Mouse (Mus musculus): ENCODE measurements at regions not wholly inside any gene's neighbourhood (a gene's known extent, or its start where the extent isn't known, plus 50 kb on each side); places are given as distances from the start of the nearest gene placed in this dataset.
"Not testable (repeated sequence)": the region's sequence is repeated elsewhere in the genome, so short reads cannot be mapped to it uniquely, and the experiment has no call there.

DNA sequence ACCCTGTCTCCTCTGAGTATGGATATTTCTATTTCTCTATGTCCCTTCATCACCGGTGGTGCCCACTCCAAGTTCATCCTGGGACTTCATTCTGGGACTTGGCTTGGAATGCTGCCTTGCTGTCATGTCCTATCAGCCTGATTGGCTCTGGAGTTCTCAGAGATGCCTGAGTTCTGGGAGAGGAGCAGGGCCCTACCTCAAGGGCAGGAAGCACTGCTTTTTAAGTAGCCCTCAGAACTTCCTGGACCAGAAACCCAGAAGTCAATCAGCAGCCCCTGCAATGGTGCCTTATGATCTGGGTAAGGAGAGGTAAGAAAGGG lies 228.2 kb upstream of the Zfp703 start:
- Histone ChIP-seq H3K4me1 (peaks cover 26% of the 10 kb centered on the region), H3K27me3 (no peaks in the 10 kb centered on the region), H3K9ac (no peak overlapping the region), H3K4me2 (replicated peaks) (no peak overlapping the region), H3K9me3 (no peaks in the 10 kb centered on the region), H3K36me3 (no peaks in the 10 kb centered on the region), H3K4me3 (no peak overlapping the region), H3K27ac (no peak overlapping the region)
- WGBS, result 67% methylated on average over 1 of the region's 1 CpGs
- no peak for ATAC-seq (ENCODE audit: insufficient number of reproducible peaks, insufficient read depth, low FRiP score, low TSS enrichment)

DNA sequence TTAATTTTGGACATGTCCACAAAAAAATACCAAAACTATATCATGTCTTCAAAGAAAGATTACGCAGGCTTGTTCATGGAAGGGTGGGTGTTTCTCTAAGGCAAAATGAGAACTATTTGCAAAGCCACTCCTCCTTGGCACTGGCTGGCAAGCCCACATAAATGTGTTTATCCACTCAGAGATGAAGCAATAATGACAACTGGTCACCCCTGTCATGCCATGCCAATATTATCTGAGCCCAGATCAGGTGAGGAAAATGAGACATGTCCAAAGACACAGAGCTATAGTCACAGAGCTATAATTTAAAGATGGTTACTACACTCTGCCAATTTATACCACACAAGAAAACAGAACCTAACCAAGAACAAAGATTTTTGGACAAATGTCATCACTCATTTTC lies 227.0 kb upstream of the Zfp703 start:
- H3K4me1 ChIP-seq, result peaks cover 26% of the 10 kb centered on the region
- no peaks in the 10 kb centered on the region for H3K36me3 ChIP-seq
- H3K4me2 ChIP-seq (replicated peaks), result no peak overlapping the region
- H3K9ac ChIP-seq, result no peak overlapping the region
- no peaks in the 10 kb centered on the region for H3K9me3 ChIP-seq
- 96% methylated on average over 1 of the region's 1 CpGs for WGBS
- H3K27me3 ChIP-seq, result no peaks in the 10 kb centered on the region
- H3K27ac ChIP-seq, result no peak overlapping the region
- no peak for ATAC-seq (ENCODE audit: insufficient number of reproducible peaks, insufficient read depth, low FRiP score, low TSS enrichment)
- H3K4me3 ChIP-seq, result no peak overlapping the region

DNA sequence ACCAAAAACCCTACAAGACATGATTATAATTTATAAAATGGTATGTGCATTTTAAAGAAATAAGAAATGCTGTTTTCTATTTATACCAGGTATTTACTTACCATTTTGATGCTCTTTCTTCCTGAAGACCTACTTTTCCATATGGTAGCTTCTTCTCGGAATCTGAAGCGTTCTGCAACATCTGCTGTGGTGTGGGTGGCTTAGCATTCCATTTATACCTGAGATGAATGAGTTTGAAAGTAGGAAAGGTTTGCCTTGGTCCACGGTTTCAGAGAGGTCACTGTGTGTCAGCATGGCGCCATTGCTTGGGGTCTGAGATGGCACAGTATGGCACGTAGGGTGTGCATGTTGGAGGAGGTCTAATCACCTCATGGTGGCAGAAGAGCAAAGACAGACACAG lies 225.5 kb upstream of the Zfp703 start:
- 86% methylated on average over 5 of the region's 5 CpGs for WGBS
- H3K9ac ChIP-seq, result no peak overlapping the region
- no peaks in the 10 kb centered on the region for H3K27me3 ChIP-seq
- no peak overlapping the region for H3K27ac ChIP-seq
- no peak for ATAC-seq (ENCODE audit: insufficient number of reproducible peaks, insufficient read depth, low FRiP score, low TSS enrichment)
- peaks cover 26% of the 10 kb centered on the region for H3K4me1 ChIP-seq
- no peak overlapping the region for H3K4me2 ChIP-seq (replicated peaks)
- no peaks in the 10 kb centered on the region for H3K36me3 ChIP-seq
- H3K4me3 ChIP-seq, result no peak overlapping the region
- H3K9me3 ChIP-seq, result no peaks in the 10 kb centered on the region

DNA sequence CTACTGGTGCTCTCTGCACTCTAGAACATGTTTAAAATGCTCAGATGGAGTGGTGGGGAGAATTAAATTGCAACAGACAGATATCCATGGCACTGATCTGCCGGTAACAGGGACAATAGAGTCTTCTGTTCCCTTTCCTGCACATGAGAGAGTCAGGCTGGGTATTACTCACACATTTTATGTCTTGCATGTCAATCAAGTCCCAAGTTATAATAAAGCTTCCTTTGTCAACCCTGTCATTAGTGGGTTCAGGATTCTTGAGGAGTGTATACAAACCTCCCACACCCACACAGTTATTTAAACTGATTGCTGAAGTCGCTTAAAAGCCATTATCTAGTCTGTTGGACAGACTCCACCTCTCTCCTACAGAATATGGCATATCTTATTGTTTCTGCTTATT lies 220.7 kb upstream of the Zfp703 start:
- 28% methylated on average over 2 of the region's 2 CpGs for WGBS
- Histone ChIP-seq H3K27ac (no peak overlapping the region), H3K36me3 (no peaks in the 10 kb centered on the region), H3K27me3 (no peaks in the 10 kb centered on the region), H3K4me3 (no peak overlapping the region), H3K4me1 (no peaks in the 10 kb centered on the region), H3K9me3 (no peaks in the 10 kb centered on the region), H3K4me2 (replicated peaks) (no peak overlapping the region), H3K9ac (no peak overlapping the region)
- no peak for ATAC-seq (ENCODE audit: insufficient number of reproducible peaks, insufficient read depth, low FRiP score, low TSS enrichment)

DNA sequence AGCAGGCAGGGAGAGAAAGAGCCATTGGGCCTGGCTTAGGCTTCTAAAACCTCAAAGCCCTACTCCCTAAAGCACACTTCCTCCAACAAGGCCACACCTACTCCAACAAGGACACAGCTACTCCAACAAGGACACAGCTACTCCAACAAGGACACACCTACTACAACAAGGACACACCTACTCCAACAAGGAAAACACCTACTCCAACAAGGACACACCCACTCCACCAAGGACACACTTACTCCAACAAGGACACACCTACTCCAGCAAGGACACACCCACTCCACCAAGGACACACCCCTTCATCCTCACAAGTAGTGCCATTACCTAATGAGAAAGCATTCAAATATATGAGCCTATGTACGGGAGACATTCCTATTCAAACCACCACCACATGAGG lies 216.4 kb upstream of the Zfp703 start:
- H3K4me2 ChIP-seq (replicated peaks), result no peak overlapping the region
- H3K4me3 ChIP-seq, result no peak overlapping the region
- no peak overlapping the region for H3K27ac ChIP-seq
- no peaks in the 10 kb centered on the region for H3K36me3 ChIP-seq
- 90% methylated on average over 1 of the region's 1 CpGs for WGBS
- H3K27me3 ChIP-seq, result no peaks in the 10 kb centered on the region
- ATAC-seq (ENCODE audit: insufficient number of reproducible peaks, insufficient read depth, low FRiP score, low TSS enrichment), result no peak
- no peaks in the 10 kb centered on the region for H3K9me3 ChIP-seq
- no peaks in the 10 kb centered on the region for H3K4me1 ChIP-seq
- no peak overlapping the region for H3K9ac ChIP-seq

DNA sequence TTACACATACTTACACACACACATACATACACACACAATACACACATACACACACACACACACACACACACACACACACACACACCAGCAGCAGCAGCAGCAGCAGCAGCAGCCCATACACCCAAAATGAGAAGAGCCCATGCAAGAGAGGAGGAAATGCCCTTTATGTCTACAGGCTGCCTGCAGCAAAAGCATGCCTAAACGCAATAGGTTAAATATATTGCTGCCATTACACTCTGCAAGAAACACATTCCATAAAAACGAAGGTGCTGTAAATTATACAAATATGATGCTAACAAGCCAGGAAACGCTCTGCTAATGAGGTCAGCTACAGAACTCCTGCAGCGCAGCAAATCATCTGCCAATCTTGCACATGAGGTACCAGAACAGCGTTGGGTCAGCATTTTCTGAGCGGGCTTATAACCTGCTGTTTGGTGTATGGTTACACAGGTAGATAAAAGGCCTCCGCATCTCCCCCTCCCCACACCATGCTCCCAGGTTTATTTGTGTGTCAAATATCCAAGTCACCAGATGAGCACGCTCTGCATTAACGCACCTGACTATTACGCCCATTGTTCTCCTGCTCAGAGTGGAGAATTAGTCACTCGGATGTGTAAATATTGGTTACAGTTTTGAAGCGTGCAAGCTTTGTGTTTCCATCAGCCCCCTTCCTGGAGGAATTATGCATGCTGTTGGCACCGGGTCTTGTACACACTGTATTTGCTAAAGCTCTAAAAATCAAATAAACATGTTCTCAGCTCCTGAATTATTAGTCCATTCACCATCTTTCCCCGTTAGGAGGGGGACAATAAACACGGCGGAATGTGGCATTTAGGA lies 214.0 kb upstream of the Zfp703 start:
- no peaks in the 10 kb centered on the region for H3K4me1 ChIP-seq
- H3K9ac ChIP-seq, result no peak overlapping the region
- H3K36me3 ChIP-seq, result no peaks in the 10 kb centered on the region
- no peak overlapping the region for H3K4me3 ChIP-seq
- 72% methylated on average over 16 of the region's 16 CpGs for WGBS
- no peaks in the 10 kb centered on the region for H3K27me3 ChIP-seq
- H3K4me2 ChIP-seq (replicated peaks), result no peak overlapping the region
- no peaks in the 10 kb centered on the region for H3K9me3 ChIP-seq
- ATAC-seq (ENCODE audit: insufficient number of reproducible peaks, insufficient read depth, low FRiP score, low TSS enrichment), result no peak
- no peak overlapping the region for H3K27ac ChIP-seq

DNA sequence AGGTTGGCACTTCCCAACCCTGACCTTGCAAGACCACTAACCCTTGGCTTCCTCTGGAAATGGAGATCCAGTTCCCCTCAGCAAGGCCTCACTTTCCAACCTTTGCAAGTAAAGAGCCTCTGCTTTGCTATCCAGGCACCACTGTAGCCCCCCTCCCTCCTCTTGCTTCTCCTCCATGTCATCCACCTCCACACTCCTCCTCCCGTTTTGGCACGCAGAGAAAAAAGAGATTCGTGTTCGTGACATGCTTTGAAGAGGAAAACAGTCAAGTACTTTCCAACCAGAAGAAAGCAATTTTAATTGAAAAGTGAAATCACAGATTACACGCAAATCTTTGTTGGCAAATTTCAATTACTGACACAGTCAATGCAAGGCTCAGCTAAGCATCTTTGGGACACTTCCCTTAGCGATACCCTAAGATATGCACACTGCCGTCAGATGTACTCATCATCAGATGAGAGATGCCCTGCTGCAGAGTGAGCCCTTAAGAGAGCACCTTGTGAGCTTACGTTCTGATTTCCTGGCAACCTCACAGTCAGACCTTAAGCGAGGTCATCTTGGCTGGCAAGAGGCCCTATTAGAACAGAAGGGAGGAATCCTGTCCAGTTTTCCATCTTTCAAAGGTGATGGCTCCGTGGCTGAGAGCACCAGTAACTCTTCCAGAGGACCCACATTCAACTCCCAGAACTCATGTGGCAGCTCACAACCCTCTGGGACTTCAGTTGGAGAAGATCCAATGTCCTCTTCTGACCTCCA lies 208.5 kb upstream of the Zfp703 start:
- Histone ChIP-seq H3K4me1 (no peaks in the 10 kb centered on the region), H3K27me3 (no peaks in the 10 kb centered on the region), H3K27ac (no peak overlapping the region), H3K36me3 (no peaks in the 10 kb centered on the region), H3K4me2 (replicated peaks) (no peak overlapping the region), H3K9ac (no peak overlapping the region), H3K4me3 (no peak overlapping the region), H3K9me3 (no peaks in the 10 kb centered on the region)
- no peak for ATAC-seq (ENCODE audit: insufficient number of reproducible peaks, insufficient read depth, low FRiP score, low TSS enrichment)
- 84% methylated on average over 10 of the region's 10 CpGs for WGBS

DNA sequence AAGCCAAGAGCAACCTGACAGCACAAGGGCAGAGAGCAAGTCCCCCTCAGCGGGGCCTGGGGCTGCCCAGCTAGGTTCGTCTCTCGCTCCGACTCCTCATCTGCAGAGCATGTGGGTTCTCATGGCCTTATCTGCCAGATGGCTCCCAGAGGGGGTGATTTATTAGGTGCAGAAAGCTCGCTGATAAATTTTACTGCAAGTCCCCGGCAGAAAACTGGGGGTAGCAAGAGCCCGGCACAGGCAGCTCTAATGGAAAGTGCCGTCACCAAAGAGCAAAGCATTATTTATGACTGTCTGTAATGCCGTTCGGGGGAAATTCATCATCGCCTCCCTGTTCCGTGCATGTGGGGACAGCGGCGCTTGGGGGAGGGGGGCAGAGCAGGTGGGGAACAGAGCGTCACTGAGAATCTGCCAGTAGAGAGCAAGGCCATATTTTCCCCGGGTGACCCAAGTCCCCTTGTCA lies 206.7 kb upstream of the Zfp703 start:
- Histone ChIP-seq H3K4me1 (no peaks in the 10 kb centered on the region), H3K27me3 (no peaks in the 10 kb centered on the region), H3K9ac (no peak overlapping the region), H3K4me2 (replicated peaks) (no peak overlapping the region), H3K9me3 (no peaks in the 10 kb centered on the region), H3K27ac (no peak overlapping the region), H3K4me3 (no peak overlapping the region), H3K36me3 (no peaks in the 10 kb centered on the region)
- no peak for ATAC-seq (ENCODE audit: insufficient number of reproducible peaks, insufficient read depth, low FRiP score, low TSS enrichment)
- WGBS, result 65% methylated on average over 16 of the region's 16 CpGs

DNA sequence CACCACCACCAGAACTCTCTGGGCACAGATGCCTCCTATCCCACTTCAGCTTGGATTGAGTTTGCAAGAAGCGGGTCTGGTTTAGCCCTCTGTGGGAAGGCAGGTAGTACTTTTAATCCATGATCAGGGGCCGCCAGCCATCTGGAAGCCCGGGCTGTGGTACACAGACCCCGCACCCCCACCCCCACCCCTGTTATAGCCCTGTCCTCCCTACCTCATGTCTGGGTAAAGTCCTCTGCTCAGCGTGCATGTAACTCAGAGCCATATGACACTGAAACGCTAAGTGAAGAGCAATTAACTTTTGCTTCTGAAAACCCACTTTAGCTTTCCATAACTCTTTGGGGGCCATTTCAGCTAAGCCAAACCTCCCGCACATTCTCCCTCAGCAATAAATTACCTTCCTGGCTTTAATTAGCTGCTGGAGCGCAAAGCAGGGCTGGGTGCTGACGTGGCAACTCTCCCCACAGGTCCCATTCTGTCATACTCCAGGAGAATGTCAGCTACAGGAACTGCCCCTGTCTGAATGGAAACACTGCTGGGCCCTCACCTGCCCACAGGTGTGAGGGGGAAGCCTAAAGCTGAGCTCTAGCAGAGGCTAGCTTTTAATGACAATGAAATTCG lies 198.1 kb upstream of the Zfp703 start:
- no peaks in the 10 kb centered on the region for H3K9me3 ChIP-seq
- H3K27ac ChIP-seq, result no peak overlapping the region
- 51% methylated on average over 10 of the region's 10 CpGs for WGBS
- H3K9ac ChIP-seq, result no peak overlapping the region
- H3K4me1 ChIP-seq, result peaks cover 3% of the 10 kb centered on the region; the same call in 1 of the 2 replicates
- ATAC-seq (ENCODE audit: insufficient number of reproducible peaks, insufficient read depth, low FRiP score, low TSS enrichment), result no peak
- H3K27me3 ChIP-seq, result peaks cover 22% of the 10 kb centered on the region
- H3K36me3 ChIP-seq, result no peaks in the 10 kb centered on the region
- no peak overlapping the region for H3K4me3 ChIP-seq
- no peak overlapping the region for H3K4me2 ChIP-seq (replicated peaks)

DNA sequence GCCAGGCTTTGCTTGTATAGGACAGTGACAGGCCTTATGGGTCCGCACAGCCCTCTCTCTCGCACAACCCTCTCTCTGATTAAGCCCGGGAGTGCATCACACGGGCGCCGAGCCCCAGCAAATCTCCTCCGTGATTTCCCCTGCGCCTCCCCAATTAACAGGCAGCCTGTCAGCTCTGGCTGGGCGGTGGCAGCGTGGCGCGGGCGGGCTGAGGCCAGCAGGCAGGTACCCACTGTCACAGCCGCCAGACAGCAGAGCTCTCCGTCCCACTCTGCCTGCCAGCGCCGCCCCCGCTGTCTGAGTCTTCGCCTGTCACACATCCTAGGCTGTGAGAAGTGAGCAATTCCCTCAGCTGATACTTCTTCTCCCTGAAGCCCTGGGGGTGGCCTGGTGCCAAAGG lies 196.6 kb upstream of the Zfp703 start:
- 28% methylated on average over 19 of the region's 19 CpGs for WGBS
- no peaks in the 10 kb centered on the region for H3K36me3 ChIP-seq
- H3K27me3 ChIP-seq, result peaks cover 22% of the 10 kb centered on the region
- H3K9ac ChIP-seq, result no peak overlapping the region
- peak overlapping the region; percentile 14 for H3K4me3 ChIP-seq
- no peaks in the 10 kb centered on the region for H3K9me3 ChIP-seq
- ATAC-seq (ENCODE audit: insufficient number of reproducible peaks, insufficient read depth, low FRiP score, low TSS enrichment), result no peak
- H3K4me1 ChIP-seq, result peaks cover 3% of the 10 kb centered on the region; the same call in 1 of the 2 replicates
- peak overlapping the region; percentile 39 for H3K4me2 ChIP-seq (replicated peaks)
- no peak overlapping the region for H3K27ac ChIP-seq

DNA sequence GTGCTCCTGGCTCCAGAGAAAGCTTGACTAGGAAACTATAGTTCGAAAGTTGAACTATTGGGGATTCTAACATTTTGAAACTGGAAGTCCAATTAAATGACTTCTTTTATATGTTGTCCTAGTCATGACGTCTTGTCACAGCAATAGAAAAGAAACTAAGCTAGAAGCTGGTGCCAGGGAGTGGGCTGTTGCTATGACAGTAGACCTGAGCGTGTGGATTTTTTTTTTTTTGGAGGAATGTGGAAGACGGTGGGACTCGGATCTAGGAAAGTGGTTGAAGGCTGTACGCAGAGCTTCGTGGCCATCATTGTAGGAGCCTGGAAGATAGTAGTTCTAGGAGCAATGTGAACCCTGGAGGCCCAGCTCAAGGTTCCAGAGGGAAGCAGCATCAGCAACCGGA lies 194.2 kb upstream of the Zfp703 start:
- not testable (repeated sequence) for ATAC-seq (ENCODE audit: insufficient number of reproducible peaks, insufficient read depth, low FRiP score, low TSS enrichment)
- WGBS, result 90% methylated on average over 8 of the region's 8 CpGs

DNA sequence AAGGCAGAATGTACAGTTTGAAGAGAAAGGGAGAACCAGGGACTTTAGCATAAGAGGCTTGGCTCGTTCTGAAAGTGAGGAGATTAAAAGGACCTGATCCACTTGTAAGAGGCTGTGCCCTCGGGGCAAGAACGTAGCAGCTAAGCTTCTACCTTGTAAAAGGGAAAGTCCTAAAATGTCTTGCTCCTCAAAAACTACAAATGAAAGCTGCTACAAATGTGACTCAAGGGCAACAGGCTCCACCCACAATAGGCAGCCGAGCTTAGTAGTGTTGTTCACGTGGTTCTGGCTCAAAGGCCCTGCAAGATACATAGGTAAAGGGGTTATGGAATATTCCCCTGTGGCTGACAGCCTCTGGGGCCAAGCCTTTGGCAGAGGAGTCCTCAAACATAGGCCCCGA lies 192.7 kb upstream of the Zfp703 start:
- 63% methylated on average over 6 of the region's 6 CpGs for WGBS
- no peaks in the 10 kb centered on the region for H3K36me3 ChIP-seq
- no peaks in the 10 kb centered on the region for H3K9me3 ChIP-seq
- H3K4me3 ChIP-seq, result no peak overlapping the region
- peaks cover 15% of the 10 kb centered on the region for H3K27me3 ChIP-seq
- peaks cover 3% of the 10 kb centered on the region; the same call in 1 of the 2 replicates for H3K4me1 ChIP-seq
- no peak overlapping the region for H3K9ac ChIP-seq
- no peak for ATAC-seq (ENCODE audit: insufficient number of reproducible peaks, insufficient read depth, low FRiP score, low TSS enrichment)
- H3K27ac ChIP-seq, result no peak overlapping the region
- H3K4me2 ChIP-seq (replicated peaks), result no peak overlapping the region

More for the DNA sequence above, 194.2 kb upstream of the Zfp703 start:
- H3K4me2 ChIP-seq (replicated peaks); H3K27ac ChIP-seq; H3K4me3 ChIP-seq; H3K9me3 ChIP-seq; H3K36me3 ChIP-seq; H3K9ac ChIP-seq; H3K4me1 ChIP-seq: not testable (repeated sequence)
- H3K27me3 ChIP-seq, result peaks cover 22% of the 10 kb centered on the region

Data from embryonic facial prominence, embryonic 12.5 days (tissue).